Mouse (Mus musculus): ENCODE results near the gene Plce1.

Plce1 gene

DNA sequence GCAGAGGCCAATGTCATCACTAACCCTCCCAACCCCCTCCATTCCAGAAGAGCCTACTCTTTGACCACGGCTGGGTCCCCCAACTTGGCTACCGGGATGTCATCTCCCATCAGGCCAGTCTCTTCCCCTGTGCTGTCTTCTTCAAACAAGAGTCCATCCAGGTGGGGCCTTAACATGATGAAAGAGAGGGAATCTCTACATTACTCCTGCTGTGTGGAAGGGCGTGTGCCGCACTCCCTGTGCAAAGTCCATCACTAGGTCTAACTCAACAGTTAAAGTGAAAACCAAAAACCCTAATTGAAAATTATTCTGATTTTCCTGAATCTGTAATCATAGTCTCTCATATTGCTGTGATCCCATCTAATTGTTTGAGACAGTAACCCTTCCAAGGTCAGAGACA is 240.9 kb downstream of the Plce1 start:
- DNase-seq (ENCODE audit: low read depth, low spot score): no peak

DNA sequence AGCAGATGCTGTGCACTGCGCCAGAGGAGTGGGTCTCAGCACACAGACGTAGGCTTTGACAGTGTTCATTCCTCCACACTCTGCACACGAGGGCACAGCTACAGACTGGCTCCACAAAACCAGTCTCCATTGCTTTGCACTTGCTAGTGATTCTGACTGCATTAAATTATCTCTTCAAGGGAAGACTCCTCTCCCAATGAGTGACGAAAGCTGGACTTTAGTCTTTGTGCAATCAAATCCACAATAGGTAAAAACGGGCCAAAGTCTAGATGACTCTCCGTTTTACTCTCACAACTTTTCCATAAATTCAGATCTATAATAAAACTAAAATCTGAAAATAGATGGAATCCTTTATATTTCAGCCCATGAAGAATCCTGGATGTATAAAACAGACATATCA is 242.1 kb downstream of the Plce1 start:
- no peak for DNase-seq (ENCODE audit: low read depth, low spot score)

DNA sequence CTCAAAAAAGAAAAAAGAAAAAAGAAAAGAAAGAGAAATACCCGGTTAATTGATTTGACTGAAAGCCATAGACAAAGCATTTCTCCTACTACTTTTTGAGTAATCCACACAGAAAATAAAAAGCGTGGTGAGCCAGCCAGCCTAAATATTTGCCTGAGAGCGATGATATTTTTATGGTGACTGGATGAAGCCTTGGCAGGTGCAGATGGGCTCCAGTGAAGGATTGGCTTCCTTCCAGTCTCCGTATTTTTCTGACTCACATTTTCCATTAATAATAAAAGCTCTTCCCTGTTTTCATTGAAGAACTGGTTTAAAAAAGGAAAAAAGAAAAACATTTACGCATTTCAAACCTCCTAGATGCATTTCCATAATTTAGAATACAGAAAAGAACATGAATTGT is 243.1 kb downstream of the Plce1 start:
- no peak for DNase-seq (ENCODE audit: low read depth, low spot score)

DNA sequence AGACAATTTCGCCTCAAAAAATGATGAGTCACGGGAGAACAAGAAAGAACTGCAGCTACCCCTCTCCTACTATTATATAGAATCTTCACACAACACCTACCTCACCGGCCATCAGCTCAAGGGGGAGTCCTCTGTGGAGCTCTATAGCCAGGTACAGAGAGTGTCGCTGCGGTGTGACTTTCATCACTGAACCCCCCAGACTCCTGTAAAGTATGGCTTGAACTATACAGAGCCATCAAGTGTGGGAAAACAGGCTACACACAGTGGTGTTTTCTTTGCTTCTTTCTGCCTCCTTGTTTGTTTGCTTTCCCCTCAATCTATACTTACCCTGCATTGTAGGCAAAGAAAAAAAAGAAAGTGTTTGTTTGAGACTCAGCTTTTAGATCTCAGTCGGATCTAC is 247.9 kb downstream of the Plce1 start:
- DNase-seq (ENCODE audit: low read depth, low spot score): no peak

DNA sequence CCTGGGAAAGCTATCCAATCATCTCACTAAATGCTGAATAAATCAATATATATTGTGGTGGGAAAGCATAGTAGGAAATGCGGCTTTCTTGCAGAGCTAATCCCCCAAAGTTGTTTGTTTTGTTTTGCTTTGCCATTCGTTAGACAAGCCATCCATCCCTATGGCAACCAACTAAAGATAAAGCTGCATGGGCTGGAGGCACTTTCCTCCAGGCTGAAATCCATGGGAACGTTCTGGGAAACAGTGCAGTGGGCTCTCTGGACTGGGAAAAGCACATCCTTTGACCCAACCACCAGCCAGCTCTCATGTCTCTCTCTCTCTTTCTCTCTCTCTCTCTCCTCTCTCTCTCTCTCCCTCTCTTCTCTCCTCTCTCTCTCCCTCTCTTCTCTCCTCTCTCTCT is 248.4 kb downstream of the Plce1 start:
- no peak for DNase-seq (ENCODE audit: low read depth, low spot score)

DNA sequence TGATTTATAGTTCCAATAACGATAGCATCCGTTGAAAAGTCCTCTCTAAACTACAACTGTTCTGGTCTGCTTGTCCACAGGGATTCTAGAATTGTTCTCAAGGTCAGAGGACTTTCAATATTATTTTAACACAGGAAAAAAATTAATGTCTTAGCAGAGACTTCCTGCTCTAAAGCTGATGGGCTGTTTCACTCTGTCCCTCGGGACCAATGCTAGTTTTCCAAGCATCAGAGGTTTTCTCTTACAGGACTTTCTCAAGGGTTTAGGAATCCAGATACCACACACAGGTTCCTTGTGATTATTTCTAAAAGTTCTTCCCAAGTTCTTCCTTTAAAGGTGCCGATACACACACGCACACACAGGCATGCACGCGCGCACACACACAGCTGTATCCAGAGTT is 263.6 kb downstream of the Plce1 start:
- DNase-seq (ENCODE audit: low read depth, low spot score): no peak

DNA sequence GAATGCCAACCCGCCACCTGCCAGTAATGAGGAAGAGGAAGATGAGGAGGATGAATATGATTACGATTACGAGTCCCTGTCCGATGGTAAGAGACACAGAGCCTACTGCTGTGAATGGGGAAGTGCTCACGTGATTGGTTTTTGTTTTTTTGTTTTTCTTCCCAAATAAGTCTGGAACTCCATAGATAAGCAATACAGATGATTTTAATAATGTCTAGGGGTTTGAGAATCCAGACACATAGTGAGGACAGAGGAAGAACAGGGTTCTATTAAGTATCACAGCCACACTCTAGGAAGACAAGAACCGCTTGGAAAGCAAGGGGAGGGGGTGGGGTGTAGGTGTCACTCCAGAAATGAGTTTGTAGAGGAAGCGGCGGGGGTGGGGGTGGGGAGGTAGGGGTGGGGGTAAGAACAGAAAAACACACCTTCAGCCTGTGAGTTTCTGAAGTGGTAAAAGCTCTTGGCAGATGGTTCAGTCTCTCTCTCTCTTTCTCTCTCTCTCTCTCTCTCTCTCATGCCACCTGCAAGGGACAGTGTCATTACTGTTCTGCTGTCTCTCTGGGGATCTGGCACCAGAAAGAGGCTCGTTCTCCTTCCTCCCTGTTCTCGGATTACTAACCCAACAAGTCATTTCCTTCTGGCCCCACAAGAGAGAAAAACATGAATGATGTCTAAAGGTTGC is 265.0 kb downstream of the Plce1 start:
- no peak for DNase-seq (ENCODE audit: low read depth, low spot score)

DNA sequence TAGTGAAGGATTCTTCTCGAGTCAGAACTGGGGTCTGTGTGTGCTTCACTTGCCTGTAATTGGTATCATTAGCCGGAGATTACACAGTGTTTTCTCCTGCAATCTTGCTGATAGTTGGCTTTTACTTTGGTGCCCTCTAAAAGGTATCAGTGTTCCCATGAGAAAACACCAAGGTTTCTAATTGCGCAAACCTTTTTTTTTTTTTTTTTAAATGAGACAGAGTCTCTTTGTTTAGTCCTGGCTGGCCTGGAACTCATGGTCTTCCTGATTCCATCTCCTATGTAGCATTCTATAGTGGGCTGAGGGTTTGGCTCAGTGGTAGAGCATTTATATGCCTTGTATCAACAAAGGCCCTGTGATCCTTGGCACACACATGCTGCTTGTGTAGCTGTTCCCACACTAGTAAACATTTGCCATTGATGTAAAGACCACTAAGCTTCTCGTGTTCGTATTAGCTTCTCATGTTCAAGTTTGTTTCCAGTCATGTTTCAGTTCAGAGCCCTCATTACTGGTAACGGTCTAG is 265.6 kb downstream of the Plce1 start:
- no peak for DNase-seq (ENCODE audit: low read depth, low spot score)

DNA sequence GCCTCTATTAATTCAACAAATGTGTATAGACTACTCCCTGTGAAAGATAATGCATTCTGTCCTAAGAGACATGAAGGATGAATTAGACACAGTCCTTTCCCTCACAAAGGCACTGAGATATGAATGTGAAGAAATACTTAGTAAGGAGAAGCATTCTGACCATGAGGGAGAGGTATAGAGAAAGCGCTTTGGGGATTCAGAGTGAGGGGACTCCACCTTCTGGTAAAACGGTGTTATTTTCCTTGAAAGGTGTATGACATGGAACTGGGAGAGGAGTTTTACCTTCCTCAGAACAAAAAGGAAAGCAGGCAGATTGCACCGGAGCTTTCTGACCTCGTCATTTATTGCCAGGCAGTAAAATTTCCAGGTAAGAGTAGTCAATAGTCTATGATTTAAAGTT is 269.3 kb downstream of the Plce1 start:
- DNase-seq (ENCODE audit: low read depth, low spot score): no peak

DNA sequence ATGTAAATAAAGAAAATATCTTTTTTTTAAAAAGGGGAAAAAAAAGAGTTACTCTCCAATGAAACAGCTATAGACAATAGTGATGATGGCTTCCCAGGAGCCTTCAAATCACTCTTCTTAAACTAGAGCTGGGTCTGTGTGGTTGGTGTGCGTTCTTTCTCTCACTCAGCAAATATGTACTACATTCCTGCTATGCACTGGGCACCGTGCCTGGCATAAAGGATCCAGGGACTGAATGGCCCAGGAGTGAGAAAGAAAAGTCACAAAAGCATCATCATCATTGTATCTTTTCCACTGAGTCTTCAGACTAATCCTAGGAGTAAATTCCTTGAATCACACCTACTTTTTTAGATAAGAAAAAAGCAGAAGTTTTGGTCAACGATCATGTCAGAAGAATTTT is 276.3 kb downstream of the Plce1 start:
- no peak for DNase-seq (ENCODE audit: low read depth, low spot score)

DNA sequence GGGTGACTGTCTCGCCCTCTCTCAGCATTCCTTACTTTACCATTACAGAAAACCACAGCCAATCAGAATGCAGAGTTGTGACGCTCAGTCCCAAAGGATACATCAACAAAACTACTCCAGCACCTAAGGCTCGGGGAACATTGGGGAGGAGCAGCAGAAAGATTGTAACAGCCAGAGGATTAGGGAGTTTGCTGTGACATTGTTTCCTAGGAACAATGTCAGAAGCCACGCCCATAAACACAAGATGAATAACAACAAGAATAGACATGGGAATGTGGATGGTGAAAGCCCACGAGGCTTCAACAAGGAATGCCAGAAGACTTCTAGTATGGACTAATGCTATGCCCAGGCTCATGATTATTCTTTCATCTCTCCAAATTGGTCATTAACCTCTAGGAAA is 277.1 kb downstream of the Plce1 start:
- peak; percentile 85 for DNase-seq (ENCODE audit: low read depth, low spot score)

DNA sequence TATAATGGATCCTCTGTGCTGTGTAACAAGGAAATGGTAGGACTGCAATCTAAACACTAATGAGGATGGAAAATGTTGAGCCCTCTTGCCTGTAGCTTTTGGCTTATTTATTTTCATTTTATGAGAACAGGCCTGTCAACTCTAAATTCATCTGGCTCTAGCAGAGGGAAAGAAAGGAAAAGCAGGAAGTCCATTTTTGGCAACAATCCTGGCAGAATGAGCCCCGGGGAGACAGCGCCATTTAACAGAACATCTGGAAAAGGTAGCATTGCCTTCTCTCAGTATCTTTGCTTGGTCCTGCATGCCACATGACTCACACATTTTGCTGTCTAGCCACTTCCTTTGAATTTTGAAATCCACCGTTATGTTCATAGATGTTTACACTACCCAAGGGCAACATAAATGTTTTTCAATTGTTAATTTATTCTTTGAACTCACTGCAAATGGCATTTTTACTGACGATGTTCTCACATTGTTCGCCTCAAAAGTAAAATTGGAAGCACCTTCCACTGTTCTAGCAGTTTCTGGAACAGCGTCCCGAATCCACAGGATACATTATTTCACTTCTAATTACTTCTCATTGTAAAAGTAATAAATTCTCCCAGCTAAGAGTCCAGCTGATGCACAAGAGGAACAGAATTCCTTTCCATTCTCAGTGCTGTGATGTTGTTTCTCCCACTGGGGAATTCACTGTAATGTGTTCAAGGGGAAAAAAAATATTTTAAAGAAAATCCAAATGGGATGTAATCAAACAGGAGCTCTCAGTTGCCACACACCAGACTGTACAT is 278.0 kb downstream of the Plce1 start:
- DNase-seq (ENCODE audit: low read depth, low spot score): no peak

DNA sequence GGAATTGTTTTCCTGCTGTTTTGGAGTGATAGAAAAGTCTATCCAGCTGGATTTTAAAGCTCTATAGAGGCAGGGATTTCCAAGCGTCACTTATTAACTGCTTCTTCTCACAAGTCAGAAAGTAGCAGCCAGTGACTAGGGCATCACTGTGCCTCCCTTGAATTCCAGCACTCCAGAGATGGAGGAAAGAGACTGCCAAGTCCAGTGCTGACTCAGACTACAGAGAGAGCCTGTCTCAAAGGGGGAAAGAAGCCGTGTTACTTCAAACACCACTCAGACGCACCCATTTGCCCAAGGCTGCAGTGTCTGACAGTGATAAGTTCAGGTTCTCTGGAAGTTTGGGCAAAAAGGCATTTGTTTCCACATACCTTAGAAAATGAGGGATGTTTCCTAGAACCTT is 279.5 kb downstream of the Plce1 start:
- DNase-seq (ENCODE audit: low read depth, low spot score): no peak

DNA sequence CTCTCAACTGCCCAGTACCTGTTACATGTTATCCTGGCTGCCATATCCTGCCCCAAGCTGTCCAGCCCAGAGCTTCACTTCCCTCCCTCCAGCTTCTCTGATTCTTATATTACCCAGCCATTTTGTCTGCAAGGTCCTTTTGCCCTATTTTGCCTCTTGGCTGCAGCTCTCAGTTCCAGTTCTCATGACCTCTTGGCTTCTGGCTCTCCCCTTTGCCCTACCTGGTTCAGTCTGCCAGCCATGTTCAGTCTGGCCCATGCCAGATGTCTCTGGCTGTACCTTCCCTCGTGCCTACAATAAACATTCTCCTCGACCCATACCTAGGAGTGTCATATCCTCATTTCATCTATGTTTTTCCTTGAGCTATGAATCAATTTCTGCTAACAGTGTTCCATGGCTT is 285.4 kb downstream of the Plce1 start:
- no peak for DNase-seq (ENCODE audit: low read depth, low spot score)

DNA sequence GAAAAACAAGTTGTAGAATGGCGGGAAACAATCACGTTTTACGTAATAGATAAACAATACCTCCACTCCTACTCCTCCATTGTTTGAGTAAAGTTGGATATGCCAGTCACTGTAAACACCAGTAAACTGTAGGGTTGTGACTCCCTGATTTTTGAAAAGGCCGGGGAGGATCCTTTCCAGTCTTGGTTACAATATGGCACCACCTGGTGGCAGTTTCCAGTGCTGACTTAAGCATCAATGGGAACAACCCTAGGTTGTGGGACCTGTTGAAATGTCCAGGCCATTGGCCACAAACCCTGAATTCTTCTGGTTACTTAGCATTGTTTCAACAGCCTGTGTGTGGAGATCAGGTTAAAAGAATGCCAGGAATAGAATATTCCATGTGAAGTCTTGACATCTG is 294.6 kb downstream of the Plce1 start:
- DNase-seq (ENCODE audit: low read depth, low spot score): peak; percentile 66

DNA sequence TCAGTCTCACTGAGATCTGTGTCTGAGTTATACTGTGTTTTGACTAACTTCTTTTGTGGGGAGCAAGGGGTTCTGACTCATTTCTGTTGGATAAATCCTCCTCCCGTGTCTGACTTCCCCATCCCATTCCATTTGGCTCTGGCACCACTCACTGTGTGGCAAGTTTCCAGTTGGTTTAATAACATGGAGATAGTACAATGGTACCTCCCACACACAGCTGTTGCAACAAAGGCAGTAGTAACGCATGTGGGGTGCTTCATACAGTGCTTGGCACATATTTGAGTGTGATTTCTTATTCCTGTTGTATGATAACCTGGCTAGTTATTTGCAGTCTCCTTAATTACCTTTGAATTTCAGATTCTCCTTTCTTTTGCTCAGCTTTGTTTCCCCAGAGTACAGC is 297.9 kb downstream of the Plce1 start:
- no peak for DNase-seq (ENCODE audit: low read depth, low spot score)

DNA sequence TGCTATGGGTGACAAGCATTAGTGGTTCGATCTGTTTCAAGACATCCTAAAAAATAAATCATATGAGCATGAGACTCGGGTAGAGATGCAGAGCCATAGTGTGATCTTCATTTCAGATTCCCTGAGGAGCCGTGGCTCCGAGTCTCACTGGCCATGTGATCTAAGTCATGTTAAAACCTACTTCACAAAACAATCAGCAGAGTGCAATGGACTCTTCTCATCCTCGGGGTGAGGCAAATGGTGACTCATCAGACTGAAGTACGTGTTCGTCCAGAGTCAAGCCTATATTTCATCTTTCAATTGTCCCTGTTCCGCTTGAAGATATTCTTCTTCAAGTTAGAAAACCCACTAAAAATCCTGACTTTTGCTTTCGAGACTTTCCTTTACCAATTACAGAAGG is 302.6 kb downstream of the Plce1 start:
- DNase-seq (ENCODE audit: low read depth, low spot score): no peak

DNA sequence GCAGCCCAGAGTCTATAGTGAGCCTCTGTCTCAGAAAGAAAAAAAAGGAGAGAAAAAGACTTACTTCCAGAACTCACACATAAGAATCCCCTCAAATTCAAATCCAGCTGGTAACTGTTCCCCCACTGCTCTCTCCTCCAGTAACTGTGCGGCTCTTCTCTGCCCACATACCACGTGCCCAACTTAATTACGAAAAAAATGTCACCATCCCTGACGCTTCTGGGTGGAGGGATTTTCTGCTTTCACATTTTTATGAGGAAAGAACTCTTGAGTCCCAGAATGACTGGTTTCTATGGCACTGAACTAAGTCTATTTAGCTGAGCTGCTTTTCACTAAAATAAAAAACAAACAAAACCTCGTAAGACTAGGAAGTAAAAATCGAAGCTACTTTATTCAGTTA is 306.8 kb downstream of the Plce1 start:
- no peak for DNase-seq (ENCODE audit: low read depth, low spot score)

DNA sequence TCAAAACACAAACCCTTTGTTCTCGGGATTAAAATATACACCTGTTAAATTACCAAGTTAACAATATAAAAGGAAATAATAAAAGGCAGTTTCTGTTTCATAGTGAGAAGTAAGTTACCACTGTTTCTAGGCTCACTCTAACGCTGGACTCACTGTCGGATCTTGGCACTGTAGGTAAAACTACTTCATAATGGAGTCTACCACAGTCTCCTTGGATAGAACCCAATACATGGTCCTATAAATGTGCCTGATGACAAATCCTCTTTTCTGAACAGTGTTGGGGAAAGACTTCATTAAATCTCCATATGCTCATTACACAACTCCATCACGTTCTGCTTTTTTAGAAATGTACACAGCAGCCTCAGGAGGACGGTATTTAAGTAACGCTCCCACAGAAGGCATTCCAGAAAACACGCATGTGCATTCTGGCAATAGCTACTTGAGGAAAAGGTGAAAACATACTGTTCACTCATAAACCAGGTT is 312.7 kb downstream of the Plce1 start:
- no peak for DNase-seq (ENCODE audit: low read depth, low spot score)

DNA sequence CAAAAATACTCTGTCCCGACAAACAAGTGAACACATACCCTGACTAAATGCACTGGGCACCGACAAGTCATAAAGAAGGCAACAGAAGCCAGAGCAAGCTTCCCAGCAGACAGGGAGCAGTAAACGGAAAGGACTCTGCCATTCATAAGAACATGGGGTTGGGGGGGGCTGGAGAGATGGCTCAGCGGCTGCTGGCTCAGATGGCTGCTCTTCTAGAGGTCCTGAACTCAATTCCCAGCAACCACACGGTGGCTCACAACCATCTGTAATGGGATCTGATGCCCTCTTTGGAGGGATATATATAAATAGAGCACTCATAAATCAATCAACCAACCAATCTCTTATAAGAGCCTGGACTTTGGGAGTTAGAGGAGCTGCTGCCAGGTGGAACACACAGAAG is 315.6 kb downstream of the Plce1 start:
- DNase-seq (ENCODE audit: low read depth, low spot score): no peak

DNA sequence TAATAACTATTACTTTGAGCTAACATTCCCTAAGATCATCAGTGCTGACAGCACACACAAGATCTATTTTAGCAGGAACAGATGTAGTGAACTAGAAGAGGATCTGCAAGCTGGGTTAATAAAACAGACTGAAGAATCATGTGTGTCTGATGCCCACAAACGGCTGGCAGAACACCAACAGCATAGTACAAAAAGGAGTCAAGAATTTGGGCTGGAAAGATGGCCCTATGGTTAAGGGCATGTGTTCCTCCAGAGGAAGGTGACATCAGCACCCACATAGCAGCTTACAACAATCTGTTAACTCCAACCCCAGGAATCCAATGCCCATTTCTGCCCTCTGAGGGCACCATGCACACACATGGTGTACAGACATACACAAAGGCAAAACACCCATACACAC is 317.4 kb downstream of the Plce1 start:
- DNase-seq (ENCODE audit: low read depth, low spot score): no peak

DNA sequence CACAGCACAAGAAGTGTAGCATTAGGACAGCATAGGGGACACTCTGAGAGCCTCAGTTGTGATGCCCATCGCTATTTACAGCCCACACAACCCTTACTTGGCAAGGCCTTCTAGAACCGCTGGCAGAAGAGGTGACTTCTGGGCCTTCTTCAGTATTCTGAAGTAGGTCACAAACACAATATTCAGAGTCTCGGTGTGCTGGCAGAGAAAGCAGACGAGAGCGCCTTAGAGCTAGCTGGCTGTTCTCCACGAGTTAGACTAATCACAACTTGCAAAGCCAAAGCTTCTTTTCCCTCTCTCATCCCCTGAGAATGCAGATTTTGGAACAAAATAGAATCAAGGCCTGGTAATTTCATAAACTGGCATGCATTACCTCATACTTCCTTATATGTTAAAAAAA is 317.9 kb downstream of the Plce1 start:
- DNase-seq (ENCODE audit: low read depth, low spot score): no peak

DNA sequence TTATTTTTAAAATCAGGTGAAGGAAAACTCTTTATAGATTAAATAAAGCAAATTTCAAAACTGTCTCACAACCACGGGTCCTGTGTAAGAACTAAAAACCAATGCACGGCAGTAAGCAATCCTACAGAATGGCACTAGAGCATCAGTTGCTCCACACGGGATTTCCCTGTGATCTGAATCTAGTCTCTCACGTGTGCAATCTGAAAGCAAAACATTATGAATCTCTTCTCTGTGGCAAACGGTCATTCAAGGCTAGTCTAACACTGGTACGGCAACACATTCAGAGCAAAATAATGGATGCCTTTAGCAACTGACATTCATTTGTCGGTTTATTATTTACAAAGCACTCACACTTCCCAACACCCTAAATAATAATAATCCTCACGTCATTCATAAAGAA is 337.3 kb downstream of the Plce1 start:
- no peak for DNase-seq (ENCODE audit: low read depth, low spot score)

Data from R1 (cell line).